Mouse (Mus musculus): ENCODE measurements at regions not wholly inside any gene's neighbourhood (a gene's known extent, or its start where the extent isn't known, plus 50 kb on each side); places are given as distances from the start of the nearest gene placed in this dataset.
"Not testable (repeated sequence)": the region's sequence is repeated elsewhere in the genome, so short reads cannot be mapped to it uniquely, and the experiment has no call there.

- 67% methylated on average over 1 of the region's 1 CpGs for WGBS
- H3K36me3 ChIP-seq = no peaks in the 10 kb centered on the region
These were observed 92.9 kb downstream of the 9230113P08Rik start for GRCm38 (mm10) chr9:36001163-36001562.

GRCm38 (mm10) chr9:36006801-36007200 is 98.6 kb downstream of the 9230113P08Rik start:
- H3K27ac ChIP-seq; H3K27me3 ChIP-seq (ENCODE audit: insufficient read depth, poor library complexity, severe bottlenecking); DNase-seq (ENCODE audit: low spot score); H3K4me1 ChIP-seq (replicated peaks); H3K4me3 ChIP-seq; H3K36me3 ChIP-seq: not testable (repeated sequence)
- WGBS = 89% methylated on average over 1 of the region's 1 CpGs
- peaks cover 65% of the 10 kb centered on the region for H3K9me3 ChIP-seq

More at GRCm38 (mm10) chr9:36001163-36001562, 92.9 kb downstream of the 9230113P08Rik start:
- Histone ChIP-seq H3K4me3 (no peak overlapping the region), H3K4me1 (replicated peaks) (no peaks in the 10 kb centered on the region), H3K9me3 (peaks cover 51% of the 10 kb centered on the region), H3K27ac (no peak overlapping the region), H3K27me3 (ENCODE audit: insufficient read depth, poor library complexity, severe bottlenecking) (no peaks in the 10 kb centered on the region)
- no peak for DNase-seq (ENCODE audit: low spot score)

All from hindbrain, embryonic 10.5 days (tissue).